Mouse (Mus musculus) heart, embryonic 13.5 days (tissue): Measurements from ENCODE around the gene Grid1. TPM values are rescaled to one million over a fixed set of nuclear protein-coding genes. Genes with fewer than 3 reads are reported as not detected.

ENCODE experiments used
- ATAC-seq: fragments of 200-750 bp; cut with Nextera tagmentation; 2 replicates; pipeline ENCODE4 v1.8.0; 2017; ENCODE audit warnings: moderate TSS enrichment; ENCODE audit not compliant: insufficient number of reproducible peaks, low FRiP score, low TSS enrichment; ENCODE audit errors: extremely low read depth
- H3K27ac ChIP-seq: fragments of 300-500 bp; sonication (generic); replicated peaks from 2 replicates; pipeline ENCODE4 v1.5.1; 2015; ENCODE audit warnings: moderate library complexity, mild to moderate bottlenecking, inconsistent platforms
- H3K27me3 ChIP-seq: fragments of 300-500 bp; sonication (generic); replicated peaks from 2 replicates; pipeline ENCODE4 v1.6.1; 2015; ENCODE audit warnings: mild to moderate bottlenecking, inconsistent platforms
- H3K36me3 ChIP-seq: fragments of 300-500 bp; sonication (generic); 2 replicates; pipeline ENCODE4 v1.6.1; 2015; ENCODE audit warnings: mild to moderate bottlenecking, inconsistent platforms
- H3K4me1 ChIP-seq: fragments of 300-500 bp; sonication (generic); 2 replicates; pipeline ENCODE4 v1.6.1; 2015; ENCODE audit warnings: inconsistent platforms
- H3K4me2 ChIP-seq: fragments of 300-500 bp; sonication (generic); 2 replicates; pipeline ENCODE4 v1.6.1; 2015; ENCODE audit warnings: inconsistent platforms, mild to moderate bottlenecking, moderate library complexity
- H3K4me3 ChIP-seq: fragments of 300-500 bp; sonication (generic); 2 replicates; pipeline ENCODE4 v1.5.1; 2015; ENCODE audit warnings: moderate library complexity, mild to moderate bottlenecking, inconsistent platforms
- H3K9ac ChIP-seq: fragments of 300-500 bp; sonication (generic); 2 replicates; pipeline ENCODE4 v1.6.1; 2015; ENCODE audit warnings: inconsistent platforms, mild to moderate bottlenecking, moderate library complexity
- H3K9me3 ChIP-seq: fragments of 300-500 bp; sonication (generic); 2 replicates; pipeline ENCODE4 v1.6.1; 2016; ENCODE audit warnings: inconsistent platforms
- whole genome bisulfite sequencing: fragments of 180-500 bp; shearing (Covaris S2); methylation state at CpG from one replicate; pipeline ENCODE4 v1.1.7; 2015; ENCODE audit warnings: mixed read lengths; 5-methylcytosine and 5-hydroxymethylcytosine counted together
- polyA plus RNA-seq: library from polyadenylated mRNA; unstranded; fragments of >200 nt; fragmentation: Nextera tagmentation; extraction: Ambion mirVana; gene quantifications from 2 replicates; pipeline ENCODE4 v1.2.1, GENCODE M21; 2015

Grid1 gene
- polyA plus RNA-seq, 1 experiment from 2014 or later, result 0.55 TPM

DNA sequence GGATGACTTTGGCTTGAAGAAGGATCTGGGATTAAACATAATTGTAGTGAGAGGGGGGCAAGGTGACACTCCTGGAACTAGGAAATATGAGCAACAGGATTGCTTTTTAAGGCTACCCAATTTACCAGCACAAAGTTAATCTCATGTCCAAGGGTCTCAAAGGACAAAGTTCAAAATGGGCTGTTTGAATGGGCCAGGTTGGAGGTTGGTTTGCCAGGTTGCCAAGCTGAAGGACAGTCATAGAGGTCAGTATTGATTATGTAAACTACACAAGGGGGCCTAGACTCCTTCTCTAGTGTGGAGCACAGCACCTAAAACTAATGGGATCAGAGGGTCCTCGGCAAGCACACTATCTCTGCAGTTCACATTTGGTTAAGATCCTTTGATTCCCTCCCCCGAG lies 300.2 kb downstream of the Grid1 start:
- H3K36me3 ChIP-seq, result no peaks in the 10 kb centered on the region
- H3K4me3 ChIP-seq, result no peak overlapping the region
- ATAC-seq, result no peak
- no peak overlapping the region for H3K27ac ChIP-seq
- H3K4me2 ChIP-seq, result no peak overlapping the region
- no peaks in the 10 kb centered on the region for H3K9me3 ChIP-seq
- H3K4me1 ChIP-seq, result 0 out of 2 replicates have a peak, but pooled peaks cover 2% of the 10 kb centered on the region
- 40% methylated on average over 2 of the region's 2 CpGs for WGBS
- no peaks in the 10 kb centered on the region; the same call in 1 of the 2 replicates for H3K27me3 ChIP-seq
- H3K9ac ChIP-seq, result no peak overlapping the region

DNA sequence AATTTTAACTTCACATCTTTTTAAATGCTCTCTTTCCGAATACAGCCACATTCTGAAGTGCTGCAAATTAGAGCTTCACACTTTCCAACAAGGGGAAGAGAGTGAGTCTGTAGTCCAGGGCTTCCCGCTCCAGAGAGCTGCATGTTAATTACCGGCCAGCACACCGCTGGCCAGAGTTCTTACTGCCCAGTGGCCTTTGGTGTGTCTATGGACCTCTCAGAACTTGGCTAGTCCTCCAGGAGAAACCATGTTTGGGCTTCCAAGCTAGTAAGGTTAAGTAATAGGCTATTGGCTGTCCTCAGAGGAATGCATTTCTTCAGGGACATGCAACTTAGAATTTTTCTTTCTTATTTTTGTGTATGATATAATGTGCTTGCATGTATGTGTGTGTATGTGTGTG lies 301.0 kb downstream of the Grid1 start:
- Histone ChIP-seq H3K4me3 (no peak overlapping the region), H3K27ac (no peak overlapping the region), H3K36me3 (no peaks in the 10 kb centered on the region), H3K4me2 (no peak overlapping the region), H3K27me3 (no peaks in the 10 kb centered on the region; the same call in 1 of the 2 replicates), H3K9ac (no peak overlapping the region), H3K9me3 (no peaks in the 10 kb centered on the region), H3K4me1 (no peaks in the 10 kb centered on the region)
- WGBS, result 73% methylated on average over 4 of the region's 4 CpGs
- no peak for ATAC-seq

DNA sequence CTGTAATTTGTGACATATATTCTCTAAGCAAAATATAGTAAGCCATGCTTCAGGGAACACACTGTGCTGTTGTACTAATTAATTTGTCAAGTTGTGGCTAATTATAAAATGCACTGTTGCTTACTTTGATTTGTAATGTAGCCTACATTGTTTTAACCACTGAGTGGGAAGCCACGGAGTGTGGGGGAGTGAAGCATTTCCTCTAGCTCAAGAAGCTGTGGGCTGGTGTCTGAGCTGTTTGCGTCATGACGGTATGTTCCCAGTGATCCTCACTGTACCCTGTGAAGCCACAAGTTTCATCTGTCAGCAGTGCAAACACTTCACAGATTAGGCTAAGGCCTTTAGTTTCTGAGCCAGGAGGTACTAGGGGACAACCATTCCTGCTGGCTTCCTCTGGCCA lies 302.2 kb downstream of the Grid1 start:
- no peak for ATAC-seq
- WGBS, result 26% methylated on average over 3 of the region's 3 CpGs

DNA sequence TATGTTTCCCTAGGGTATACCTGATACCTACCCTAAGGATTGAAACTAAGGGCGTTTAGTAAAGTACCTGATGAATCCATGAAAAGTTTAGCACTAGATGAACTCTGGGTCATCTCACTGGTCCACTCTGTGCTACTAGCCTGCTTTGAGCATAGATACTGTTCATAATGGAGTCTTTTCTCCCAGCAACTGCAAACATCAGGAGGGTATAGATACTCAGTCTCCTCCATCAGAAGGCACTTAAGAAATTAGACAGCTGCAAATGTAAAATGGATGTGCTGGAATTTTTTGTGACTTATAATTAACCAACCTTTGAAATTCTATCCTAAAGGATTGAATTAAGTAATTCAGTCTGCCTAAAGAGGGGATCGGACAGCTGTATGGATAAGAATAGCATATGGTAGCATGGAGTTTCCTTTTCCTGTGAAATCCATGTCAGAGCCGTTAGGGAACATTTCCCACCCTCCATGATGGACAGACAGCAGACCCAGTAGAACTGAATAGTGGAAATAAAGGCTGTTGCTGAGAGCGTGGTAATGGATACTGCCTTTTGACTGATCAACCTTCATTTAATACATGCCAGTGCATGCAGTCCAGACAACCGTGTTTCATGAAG lies 303.5 kb downstream of the Grid1 start:
- WGBS, result 68% methylated on average over 5 of the region's 5 CpGs
- Histone ChIP-seq H3K4me2 (no peak overlapping the region), H3K9ac (no peak overlapping the region), H3K4me3 (no peak overlapping the region), H3K4me1 (no peaks in the 10 kb centered on the region), H3K27me3 (no peaks in the 10 kb centered on the region; the same call in 1 of the 2 replicates), H3K36me3 (no peaks in the 10 kb centered on the region), H3K27ac (no peak overlapping the region), H3K9me3 (no peaks in the 10 kb centered on the region)
- no peak for ATAC-seq

More for the DNA sequence above, 302.2 kb downstream of the Grid1 start:
- no peak overlapping the region for H3K27ac ChIP-seq
- H3K4me1 ChIP-seq, result no peaks in the 10 kb centered on the region
- H3K36me3 ChIP-seq, result no peaks in the 10 kb centered on the region
- H3K27me3 ChIP-seq, result no peaks in the 10 kb centered on the region; the same call in 1 of the 2 replicates
- H3K4me2 ChIP-seq, result no peak overlapping the region
- no peak overlapping the region for H3K9ac ChIP-seq
- no peaks in the 10 kb centered on the region for H3K9me3 ChIP-seq
- no peak overlapping the region for H3K4me3 ChIP-seq

DNA sequence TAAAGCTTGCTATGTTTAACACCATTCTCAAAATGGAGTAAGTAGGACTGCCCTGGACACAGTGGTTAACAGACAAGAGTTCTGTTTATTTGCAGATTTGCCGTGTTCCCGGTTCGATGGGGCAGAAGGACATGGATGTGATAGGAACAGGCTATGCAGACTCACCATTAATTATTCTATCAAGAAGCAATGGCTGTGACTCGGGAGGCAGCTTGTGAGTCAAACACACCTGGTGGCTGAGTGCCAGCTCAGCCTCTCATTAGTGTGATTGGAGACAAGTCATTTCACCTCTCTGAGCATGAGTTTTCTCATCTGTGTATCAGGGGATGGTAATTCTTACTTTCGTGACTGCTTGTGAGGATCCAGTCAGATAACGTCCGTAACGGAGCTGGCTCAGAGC lies 307.7 kb downstream of the Grid1 start:
- WGBS, result 80% methylated on average over 8 of the region's 8 CpGs
- no peaks in the 10 kb centered on the region for H3K9me3 ChIP-seq
- ATAC-seq, result no peak

DNA sequence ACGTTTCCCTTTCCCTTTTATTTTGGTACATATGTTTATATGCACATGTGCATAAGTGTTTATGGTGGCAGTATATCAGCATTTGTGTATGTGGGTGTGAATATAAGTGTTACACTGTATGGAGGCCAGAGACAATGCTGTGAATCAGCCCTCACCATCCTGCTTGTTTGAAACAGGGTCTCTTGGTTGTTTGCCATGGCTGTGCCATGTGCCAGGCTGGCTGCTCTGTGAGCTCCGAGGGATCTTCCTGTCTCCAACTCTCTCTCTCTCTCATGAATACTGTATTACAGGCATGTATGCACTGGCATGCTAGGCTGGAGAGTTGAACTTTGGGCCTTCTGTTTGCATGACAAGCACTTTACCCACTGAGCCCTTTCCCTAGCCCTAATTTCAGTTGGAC lies 315.1 kb downstream of the Grid1 start:
- 69% methylated on average over 2 of the region's 2 CpGs for WGBS
- Histone ChIP-seq H3K9ac (no peak overlapping the region), H3K27me3 (no peaks in the 10 kb centered on the region), H3K4me2 (no peak overlapping the region), H3K27ac (no peak overlapping the region), H3K9me3 (no peaks in the 10 kb centered on the region), H3K4me1 (no peaks in the 10 kb centered on the region), H3K36me3 (no peaks in the 10 kb centered on the region), H3K4me3 (no peak overlapping the region)
- ATAC-seq, result no peak

More for the DNA sequence above, 307.7 kb downstream of the Grid1 start:
- Histone ChIP-seq H3K9ac (no peak overlapping the region), H3K27me3 (no peaks in the 10 kb centered on the region), H3K4me1 (no peaks in the 10 kb centered on the region), H3K27ac (no peak overlapping the region), H3K36me3 (no peaks in the 10 kb centered on the region), H3K4me3 (no peak overlapping the region), H3K4me2 (no peak overlapping the region)

DNA sequence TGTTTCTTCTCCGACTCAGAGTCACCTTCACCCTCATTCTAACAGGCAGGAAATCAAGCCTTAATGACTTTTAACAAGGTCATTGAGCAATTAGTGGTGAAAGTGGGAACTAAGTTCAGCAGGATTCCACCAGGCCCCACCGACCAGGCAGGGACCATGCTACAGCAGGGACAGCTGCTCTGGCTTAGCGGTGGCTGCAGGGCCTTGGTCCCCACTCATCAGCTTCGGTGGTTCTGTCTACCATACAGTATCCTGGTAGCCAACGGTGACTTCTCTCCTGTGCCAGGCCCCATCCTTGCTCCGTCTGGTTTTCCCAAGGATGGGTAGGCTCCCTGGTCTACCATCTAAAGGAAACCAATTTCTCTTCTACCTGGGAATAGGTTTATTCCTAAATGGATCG lies 318.2 kb downstream of the Grid1 start:
- Histone ChIP-seq H3K4me1 (no peaks in the 10 kb centered on the region), H3K4me2 (no peak overlapping the region), H3K27me3 (no peaks in the 10 kb centered on the region), H3K36me3 (no peaks in the 10 kb centered on the region), H3K9me3 (no peaks in the 10 kb centered on the region), H3K27ac (no peak overlapping the region), H3K9ac (no peak overlapping the region), H3K4me3 (no peak overlapping the region)
- no peak for ATAC-seq
- 73% methylated on average over 7 of the region's 7 CpGs for WGBS

DNA sequence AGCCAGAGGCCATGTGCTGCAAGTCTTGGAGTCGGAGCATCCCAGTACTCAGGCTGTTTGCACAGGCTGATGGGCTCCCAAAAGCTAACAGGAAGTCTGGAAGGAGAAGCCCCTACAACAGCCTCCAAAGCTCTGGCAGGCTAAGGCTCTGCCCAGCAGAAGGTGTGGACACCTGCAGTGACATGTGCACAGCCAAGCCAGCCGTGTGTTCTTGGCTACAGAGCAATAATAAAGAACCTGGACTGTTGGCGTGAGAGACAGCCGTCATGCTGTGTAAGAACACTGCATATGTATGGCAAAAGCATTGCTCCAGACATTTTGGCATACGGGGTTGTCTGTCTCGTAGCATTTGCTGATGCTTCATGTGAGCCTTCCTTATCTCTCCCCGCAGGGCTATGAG lies 319.9 kb downstream of the Grid1 start:
- H3K36me3 ChIP-seq, result no peaks in the 10 kb centered on the region
- no peaks in the 10 kb centered on the region for H3K27me3 ChIP-seq
- ATAC-seq, result no peak
- no peak overlapping the region for H3K9ac ChIP-seq
- no peaks in the 10 kb centered on the region for H3K9me3 ChIP-seq
- no peak overlapping the region for H3K27ac ChIP-seq
- 67% methylated on average over 7 of the region's 7 CpGs for WGBS
- no peak overlapping the region for H3K4me2 ChIP-seq
- no peak overlapping the region for H3K4me3 ChIP-seq
- no peaks in the 10 kb centered on the region for H3K4me1 ChIP-seq

DNA sequence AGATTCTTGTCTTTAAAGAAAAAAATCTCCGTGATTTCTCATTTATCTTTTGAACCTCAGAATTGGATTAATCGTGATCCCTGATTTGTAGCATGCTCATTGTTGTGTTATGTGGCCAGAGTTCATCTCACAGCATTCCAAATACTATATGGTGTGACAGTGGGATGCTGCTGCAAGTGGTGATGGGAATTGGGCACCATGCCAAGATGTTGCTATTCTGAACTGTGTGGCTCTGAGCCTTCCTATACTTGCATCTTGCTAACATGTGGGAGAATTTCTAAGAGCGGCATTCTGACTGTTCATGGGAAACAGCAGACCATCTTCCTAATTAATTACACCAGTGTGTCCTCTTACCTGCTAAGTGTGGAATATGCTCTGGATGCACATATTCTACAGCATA lies 332.5 kb downstream of the Grid1 start:
- no peaks in the 10 kb centered on the region for H3K27me3 ChIP-seq
- no peak for ATAC-seq
- H3K9ac ChIP-seq, result no peak overlapping the region
- no peak overlapping the region for H3K4me2 ChIP-seq
- no peak overlapping the region for H3K4me3 ChIP-seq
- no peaks in the 10 kb centered on the region for H3K9me3 ChIP-seq
- H3K4me1 ChIP-seq, result no peaks in the 10 kb centered on the region
- no peak overlapping the region for H3K27ac ChIP-seq
- no peaks in the 10 kb centered on the region for H3K36me3 ChIP-seq
- 55% methylated on average over 3 of the region's 3 CpGs for WGBS

DNA sequence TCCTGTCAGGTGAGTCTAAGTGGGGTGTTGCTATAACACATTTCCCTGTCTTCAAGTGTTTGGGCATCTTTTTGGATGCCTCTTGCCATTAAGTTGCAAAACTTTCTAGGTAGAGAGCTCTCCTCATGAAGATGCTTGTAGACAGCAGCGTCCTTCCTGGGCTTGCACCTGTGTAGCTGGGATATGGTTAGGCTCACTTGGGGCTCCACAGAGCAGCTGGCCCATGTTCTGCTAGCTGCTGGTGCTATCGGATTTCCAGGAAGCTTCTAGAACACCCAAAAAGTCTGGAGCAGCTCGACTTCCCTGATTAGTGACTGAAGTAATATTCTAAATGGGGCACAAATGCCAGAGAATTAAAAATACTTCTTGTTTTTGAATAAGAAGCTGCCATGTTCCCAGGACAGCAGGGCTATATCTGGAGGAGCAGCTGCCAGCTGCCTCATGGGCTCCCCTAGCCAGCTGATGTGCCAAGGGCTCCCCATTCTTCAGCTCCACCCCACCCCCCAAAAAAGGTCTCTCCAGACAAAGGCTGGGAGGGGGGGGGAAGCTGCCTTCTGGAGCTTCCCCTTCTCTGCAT lies 333.9 kb downstream of the Grid1 start:
- ATAC-seq, result no peak
- no peaks in the 10 kb centered on the region for H3K36me3 ChIP-seq
- H3K27ac ChIP-seq, result no peak overlapping the region
- no peak overlapping the region for H3K4me3 ChIP-seq
- no peak overlapping the region for H3K9ac ChIP-seq
- H3K9me3 ChIP-seq, result no peaks in the 10 kb centered on the region
- no peaks in the 10 kb centered on the region for H3K27me3 ChIP-seq
- H3K4me1 ChIP-seq, result no peaks in the 10 kb centered on the region
- no peak overlapping the region for H3K4me2 ChIP-seq
- 62% methylated on average over 3 of the region's 3 CpGs for WGBS

DNA sequence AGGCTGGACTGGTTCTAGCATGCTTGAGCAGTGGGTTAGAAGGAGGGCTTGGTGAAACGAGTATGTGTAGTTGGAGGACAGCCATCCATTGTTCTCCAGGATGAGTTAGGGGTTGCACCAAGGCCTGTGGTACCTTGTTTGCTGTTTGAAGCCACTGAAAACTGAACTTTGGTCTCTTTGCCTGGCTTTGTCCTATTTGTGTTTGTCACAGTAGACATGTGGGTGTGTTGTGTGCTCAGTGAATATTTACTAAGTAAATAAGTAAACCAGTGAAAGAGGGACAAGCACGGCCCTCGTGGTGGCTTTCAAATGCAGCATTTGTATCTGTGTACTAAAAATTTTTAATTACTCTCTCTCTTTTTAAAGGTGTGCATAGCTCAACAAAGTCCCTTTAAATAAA lies 334.5 kb downstream of the Grid1 start:
- Histone ChIP-seq H3K4me2 (no peak overlapping the region), H3K4me1 (no peaks in the 10 kb centered on the region), H3K4me3 (no peak overlapping the region), H3K9ac (no peak overlapping the region), H3K27me3 (no peaks in the 10 kb centered on the region), H3K36me3 (no peaks in the 10 kb centered on the region), H3K27ac (no peak overlapping the region), H3K9me3 (no peaks in the 10 kb centered on the region)
- WGBS, result 64% methylated on average over 3 of the region's 3 CpGs
- ATAC-seq, result no peak

DNA sequence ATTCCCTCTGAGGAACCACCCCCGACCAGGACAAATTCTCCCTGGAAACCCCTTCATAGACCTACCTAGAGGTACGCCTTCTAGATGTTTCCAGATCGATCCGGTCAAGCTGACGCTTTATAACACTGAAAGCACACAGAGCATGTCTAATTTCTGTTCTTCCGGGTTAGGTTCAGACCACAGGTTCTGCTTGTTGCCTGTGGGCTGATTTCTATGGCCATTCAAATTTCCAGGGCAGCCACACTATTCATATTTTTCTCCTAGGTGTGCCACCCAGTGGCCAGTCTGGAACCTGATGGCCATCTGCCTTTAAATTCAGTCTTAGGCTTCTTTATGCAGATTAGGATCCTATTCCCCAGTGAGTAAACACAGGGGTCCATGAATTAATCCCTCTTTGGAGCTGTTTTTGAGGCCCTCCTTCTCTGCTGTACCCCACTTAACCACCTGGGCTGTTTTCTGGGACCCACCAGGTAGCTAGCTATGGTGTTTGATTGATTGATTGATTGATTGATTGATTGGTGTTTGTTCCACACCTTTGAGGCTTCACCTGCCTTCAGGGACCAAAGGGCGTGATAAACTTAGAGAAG lies 337.3 kb downstream of the Grid1 start:
- 73% methylated on average over 7 of the region's 7 CpGs for WGBS
- Histone ChIP-seq H3K4me2 (no peak overlapping the region), H3K9me3 (no peaks in the 10 kb centered on the region), H3K9ac (no peak overlapping the region), H3K27ac (no peak overlapping the region), H3K4me3 (no peak overlapping the region), H3K27me3 (no peaks in the 10 kb centered on the region), H3K4me1 (no peaks in the 10 kb centered on the region), H3K36me3 (no peaks in the 10 kb centered on the region)
- ATAC-seq, result no peak
